Mouse (Mus musculus) thymus, postnatal 10 days (tissue): ENCODE measurements around the gene Gm10490.
"Not testable (repeated sequence)": the region's sequence is repeated elsewhere in the genome, so short reads cannot be mapped to it uniquely, and the experiment has no call there.

Source experiments
- DNase-seq, 2 experiments: peaks; one replicate each; pipeline ENCODE4 v3.0.0; 2021; ENCODE audit warnings: low spot score in 2 of 2

Gm10490 gene

DNA sequence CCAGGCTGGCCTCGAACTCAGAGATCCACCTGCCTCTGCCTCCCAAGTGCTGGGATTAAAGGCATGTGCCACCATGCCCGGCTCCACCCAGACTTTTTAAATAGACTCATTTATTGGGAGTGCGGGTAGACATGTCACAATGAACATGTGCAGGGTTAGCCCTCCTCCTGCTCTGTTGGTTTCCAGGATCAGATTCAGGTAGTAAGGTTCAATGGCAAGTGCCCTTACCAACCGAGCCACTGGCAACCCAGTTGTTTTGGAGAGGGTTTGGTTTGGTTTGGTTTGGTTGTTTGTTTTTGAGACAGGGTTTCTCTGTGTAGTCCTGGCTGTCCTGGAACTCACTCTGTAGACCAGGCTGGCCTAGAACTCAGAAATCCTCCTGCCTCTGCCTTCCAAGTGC, at the start of gene Gm10490:
Gene Gm10490, plus strand, starts transcription at position 301 of the 400 bp plus-strand sequence.
- not testable (repeated sequence) for DNase-seq

DNA sequence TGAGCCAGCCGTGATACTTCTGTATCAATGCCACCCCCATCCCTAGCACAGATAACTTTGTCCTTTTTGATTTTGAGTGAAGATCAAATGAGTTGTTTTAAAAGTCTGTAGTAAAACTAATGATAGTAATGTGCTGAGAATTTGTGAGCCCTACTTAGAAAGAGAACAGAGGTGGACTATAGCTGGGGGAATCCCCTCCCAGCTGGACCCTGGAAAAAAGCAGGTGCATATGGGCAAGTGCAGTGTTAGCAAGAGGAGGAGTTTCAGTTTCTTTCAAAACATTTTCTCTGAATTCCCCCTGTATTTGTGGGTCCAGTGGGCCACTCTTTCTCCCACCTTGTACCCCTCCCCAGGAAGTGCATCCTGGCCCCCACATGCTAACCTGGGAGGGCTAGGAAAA, 46.2 kb upstream of the Gm10490 start:
- DNase-seq, result no peak

DNA sequence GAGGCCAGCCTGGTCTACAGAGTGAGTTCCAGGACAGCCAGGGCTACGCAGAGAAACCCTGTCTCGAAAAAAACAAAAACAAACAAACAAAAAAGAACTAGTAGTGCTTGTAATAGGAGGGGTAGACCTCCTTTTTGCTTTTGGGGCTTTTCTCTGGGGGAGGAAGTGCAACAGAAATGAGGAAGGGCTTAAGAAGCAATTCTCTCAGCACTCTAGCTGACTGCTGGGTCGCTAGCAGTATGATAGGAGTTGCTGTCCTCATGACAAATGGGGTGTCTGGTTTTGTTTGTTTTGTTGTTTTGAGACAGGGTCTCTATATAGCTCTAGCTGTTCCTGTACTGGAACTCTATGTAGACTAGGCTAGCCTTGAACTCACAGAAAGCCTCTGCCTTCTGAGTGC, 44.8 kb upstream of the Gm10490 start:
- DNase-seq, result no peak

DNA sequence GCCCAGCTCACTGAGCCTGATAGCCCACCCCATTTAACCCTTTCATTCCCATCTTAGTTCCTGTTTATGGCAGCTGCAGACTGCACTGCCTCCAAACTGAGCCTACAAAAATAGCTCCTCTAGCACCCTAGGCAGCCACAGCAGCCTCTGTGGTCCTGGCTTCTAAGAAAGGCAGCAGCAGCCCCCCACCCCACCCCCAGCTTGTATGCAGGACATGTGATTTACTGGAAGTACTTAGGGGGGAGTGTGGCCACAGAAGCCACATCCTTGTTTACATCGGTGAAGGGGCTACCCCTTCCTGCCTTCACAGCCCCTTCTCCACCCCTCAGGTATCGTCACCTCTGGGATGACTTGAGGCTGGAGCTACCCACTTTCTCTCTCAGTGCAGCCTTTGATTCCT, 44.0 kb upstream of the Gm10490 start:
- no peak for DNase-seq

DNA sequence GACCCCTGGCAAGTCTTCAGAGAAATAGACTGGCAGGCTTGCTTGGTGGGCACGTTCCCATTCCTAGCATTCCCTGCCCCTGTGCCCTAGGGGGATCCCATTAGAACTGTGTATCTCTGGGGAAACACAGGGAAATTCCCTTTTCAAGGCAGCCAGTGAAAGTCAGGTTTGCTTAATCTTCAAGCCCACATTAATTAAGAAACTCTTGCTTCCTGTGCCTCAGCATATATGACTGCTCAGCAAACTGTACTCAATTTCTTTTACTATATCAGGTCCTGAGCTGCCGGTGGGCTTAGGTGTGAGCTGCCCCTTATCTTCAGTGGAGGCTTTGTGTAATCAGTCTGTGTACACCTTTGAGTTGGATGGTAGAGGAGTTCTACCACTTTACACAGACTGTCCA, 43.6 kb upstream of the Gm10490 start:
- no peak for DNase-seq

DNA sequence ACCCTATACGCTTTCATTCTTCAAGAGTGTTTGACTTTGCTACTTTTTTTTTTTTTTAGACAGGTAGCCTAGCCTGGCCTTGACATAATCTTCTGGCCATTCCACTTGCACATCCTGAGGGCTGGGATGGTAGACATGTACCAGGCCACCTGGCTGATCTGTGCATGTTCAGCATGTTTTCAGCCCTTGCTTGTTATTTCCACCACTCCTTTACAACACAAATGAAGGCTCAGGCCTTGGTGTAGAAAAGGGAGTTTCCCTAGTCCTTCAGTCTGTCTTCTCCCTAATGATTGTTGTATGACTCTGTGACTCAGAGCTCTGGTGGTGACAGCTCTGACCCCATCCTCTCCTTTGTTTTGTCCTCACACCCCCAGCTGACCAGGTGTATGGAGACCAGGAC, 42.2 kb upstream of the Gm10490 start:
- no peak for DNase-seq

DNA sequence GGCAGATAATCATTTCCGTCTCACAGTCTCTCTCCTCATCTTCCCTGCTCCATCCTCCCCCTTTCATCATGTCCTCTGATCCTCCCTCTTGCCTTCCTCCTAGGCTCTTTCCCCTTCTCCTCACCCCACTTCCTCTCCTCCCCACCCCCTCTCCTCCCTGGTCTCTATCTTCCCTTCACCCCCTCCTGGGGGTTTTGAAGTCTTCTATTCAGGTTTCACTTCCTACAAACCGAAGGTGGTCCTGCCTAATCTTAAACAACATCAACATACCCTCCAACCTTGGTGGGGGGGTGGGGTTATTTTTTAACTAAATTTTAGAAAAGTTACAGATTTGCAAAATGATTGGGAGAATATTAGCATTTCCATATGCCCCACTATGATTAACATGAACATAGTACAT, 40.8 kb upstream of the Gm10490 start:
- DNase-seq, result no peak

DNA sequence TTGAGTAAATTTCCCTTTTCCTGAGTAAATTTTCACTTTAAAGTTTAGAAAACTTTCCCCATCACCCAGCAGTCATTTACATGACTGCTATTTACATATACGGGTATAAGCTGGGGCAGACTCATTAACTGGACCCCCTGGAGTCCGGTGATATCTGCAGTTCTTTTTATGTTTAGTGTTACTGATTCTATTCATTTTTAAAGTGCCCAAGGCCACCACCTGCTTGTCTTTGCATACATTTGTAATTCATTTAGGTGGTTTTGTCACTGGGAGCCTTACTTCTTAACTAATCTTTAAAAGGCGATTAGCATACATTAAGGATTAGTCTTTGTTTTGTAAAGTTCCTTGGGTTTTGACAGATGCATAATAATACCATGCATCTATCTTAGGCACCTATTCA, 39.5 kb upstream of the Gm10490 start:
- DNase-seq, result no peak

DNA sequence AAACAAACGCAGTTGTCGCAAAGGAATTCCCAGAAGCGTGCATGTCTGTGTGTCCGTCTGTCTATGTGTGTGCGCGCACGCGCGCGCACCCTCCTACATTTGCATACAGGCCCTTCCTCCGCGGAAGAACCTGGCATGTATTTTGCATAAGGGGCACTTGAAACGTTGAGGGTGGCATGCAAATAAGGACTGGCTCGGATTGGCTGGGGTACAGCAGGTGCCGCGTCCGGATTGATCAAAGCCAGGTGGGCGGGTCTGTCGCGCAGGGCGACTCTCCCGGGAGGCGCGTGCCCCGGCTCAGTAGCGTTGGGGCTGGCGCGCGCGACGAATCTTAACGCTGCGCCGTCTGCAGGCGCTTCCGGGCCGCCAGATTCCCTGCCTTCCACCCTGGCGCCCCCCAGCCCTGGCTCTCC, 31.3 kb upstream of the Gm10490 start, which contains the start of gene Pim2:
Gene Pim2, plus strand, starts transcription at position 256 of the 413 bp plus-strand sequence.
- peak; percentile 87 for DNase-seq

DNA sequence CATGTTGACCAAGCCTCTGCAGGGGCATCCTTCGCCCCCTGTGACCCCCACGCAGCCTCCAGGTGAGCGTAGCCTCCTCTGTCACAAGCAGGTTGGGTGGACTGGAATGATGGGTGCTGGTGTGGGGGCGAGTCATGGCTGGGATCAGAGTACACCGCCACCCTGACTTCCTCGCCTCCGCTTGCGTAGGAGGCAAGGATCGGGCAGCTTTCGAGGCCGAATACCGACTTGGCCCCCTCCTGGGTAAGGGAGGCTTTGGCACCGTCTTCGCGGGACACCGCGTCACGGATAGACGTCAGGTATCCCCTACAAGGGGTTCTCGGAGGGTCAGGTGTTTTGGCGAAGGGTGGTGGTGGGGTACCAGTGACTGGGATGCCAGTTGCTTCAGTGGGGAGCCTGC, 30.8 kb upstream of the Gm10490 start:
- peak in 1 of 2 experiments; percentile 5 for DNase-seq

DNA sequence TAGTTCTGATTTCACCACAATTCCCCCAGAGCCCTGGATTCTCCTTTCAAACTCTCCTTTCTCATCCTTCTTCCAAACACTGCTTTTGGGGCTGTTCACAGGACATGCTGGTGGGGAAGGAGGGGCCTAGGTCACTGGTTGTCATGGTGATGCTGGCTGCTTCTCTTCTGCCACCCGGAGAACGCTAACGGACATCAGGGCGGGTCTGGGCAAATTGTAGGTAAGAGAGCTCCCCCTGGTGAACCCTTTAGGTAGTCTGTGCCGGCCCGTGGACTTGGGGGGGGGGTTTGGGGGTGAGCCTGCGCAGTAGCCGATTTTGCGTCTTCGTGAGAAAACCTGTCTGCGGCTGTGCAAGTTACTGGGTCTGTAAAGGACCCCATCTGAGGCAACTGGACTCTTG, 29.5 kb upstream of the Gm10490 start:
- peak; percentile 25 to 49 for DNase-seq

DNA sequence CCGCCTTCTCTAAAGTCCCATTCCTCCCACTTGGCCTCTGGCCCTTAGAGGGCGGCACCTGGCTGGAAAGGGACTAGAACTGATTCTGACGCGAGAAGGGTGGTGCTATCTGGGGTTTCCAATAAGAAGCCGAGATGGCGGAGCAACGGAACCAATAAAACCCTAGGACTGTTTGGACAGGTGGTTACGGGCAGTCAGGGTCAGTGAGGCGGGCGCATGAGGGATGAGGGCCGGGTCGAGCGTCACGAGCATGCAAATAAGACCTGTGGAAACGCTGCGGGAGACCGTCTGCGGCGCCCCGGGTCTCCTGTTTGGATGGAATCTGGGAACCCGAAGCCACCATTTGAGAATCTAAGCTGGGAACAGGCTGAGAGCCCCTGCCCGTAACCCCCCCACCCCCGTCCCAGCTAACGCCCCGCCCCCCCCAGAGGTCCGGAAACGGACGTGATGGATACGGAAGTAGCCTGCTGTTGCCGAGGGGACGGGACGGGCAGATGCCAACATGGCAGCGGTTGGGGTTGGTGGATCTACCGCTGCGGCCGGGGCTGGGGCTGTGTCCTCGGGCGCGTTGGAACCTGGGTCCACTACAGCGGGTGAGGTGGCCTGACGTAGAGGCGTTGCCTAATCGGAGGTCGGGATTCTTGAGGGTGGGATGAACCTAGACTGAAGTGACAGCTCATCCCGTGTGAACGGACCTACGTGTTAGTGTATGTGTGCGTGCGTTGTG, 25.3 kb upstream of the Gm10490 start, which contains the start of gene Slc35a2:
Gene Slc35a2, plus strand, starts transcription at position 188 of the 727 bp plus-strand sequence.
- peak; percentile 47 for DNase-seq

DNA sequence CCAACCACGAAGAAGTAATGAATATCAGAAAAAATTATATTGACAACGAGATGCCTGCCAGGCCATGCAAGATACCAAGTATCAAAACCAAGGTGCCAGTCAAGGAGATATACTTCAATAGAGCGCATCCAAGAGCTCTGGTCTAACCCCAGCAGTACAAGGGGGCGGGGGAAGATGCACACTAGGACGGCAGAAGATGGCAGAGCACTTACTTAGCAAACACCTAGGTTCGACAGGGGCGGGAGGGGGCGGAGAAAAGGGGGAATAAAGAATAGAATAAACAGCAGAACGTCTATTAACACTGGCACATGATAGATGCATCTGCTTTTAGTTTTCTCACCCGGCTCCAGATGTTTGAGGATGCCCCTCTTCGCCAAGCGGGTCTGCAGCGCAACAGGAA, 11.1 kb upstream of the Gm10490 start:
- peak in 1 of 2 experiments; percentile 10 for DNase-seq

DNA sequence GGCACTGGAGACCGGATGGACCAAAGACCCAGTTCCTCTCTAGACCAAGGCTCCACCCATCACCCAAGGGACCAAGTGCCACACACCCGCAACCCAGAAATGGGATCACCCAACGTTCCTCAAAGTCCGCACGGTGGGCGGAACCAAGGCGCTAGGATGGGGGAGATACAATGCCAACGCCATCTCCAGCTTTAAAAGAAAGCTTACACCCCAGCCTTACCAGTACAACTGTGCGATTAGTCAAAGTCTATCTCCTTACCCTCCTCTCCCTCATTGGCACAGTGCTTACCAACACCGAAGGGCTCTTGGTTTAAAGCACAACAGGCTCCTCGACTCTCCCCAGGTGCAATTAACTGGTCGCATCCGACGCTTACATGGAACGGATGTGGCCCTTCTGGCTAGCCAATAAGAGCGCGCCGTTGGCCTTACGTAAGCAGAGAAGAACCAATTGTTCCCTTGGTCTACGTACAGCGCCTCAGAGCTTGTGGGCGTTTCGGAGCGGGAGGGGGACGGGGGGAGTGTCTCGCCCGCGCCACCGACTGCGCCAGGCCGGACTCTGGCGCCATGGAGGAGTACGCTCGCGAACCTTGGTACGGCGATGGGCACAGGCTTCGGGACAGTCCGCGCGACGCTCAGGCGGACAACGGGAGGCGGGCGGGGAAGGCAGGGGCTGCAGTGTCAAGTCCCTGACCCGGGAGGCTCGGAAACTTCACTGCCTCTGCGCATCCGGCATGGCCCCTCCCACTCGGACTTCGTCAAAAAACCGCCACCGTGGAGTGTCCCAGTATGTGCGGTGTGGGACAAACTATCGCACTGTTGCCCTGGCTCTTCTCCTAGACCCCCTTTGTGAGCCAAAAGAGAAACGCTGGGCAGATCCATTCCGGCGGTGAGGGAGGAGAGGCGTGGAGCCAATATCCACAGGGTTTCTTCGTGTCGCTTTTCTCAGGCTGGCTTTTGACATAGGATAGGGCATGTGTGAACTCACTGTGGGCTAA, 10.2 kb upstream of the Gm10490 start, which contains the start of the genes Pqbp1 and Timm17b:
Gene Pqbp1, minus strand, starts transcription at position 390 of the 995 bp plus-strand sequence.
Gene Timm17b, plus strand, starts transcription at position 478 of the 995 bp plus-strand sequence.
- DNase-seq, result peak; percentile 74 to 80

DNA sequence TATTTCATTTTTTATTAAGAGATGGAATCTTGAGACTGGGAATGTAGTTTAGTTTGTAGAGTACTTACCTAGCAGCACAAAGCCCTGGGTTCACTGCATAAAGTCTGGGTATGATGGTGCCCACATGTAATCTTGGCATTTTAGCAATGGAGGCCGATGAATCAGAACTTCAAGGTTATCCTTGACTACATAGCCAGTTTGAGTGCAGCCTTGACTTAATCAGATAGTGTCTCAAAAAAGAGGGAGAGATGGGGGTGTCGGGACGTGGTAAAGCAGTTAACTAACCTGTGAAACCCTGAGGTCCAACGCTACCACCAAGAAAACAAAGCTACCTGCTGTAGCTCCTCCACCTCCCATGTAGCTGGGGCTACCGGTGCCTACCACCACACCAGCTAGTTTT, 4.9 kb upstream of the Gm10490 start:
- DNase-seq, result no peak

DNA sequence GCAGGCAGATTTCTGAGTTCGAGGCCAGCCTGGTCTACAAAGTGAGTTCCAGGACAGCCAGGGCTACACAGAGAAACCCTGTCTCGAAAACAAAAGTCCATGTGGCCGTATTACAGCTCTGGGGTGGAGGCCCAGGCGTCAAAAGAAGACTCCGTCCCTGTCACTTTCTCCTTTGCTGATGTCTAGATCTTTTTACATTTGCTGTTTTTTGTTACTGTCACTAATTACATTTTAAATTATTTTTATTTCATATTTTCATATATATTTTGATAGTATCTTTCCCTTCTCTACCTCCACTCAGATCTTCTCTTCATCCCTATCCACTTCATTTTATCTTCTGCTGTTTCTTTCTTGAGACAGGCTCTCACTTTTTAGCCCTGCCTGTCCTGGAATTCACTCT, 1.6 kb upstream of the Gm10490 start, which contains the start of gene Gm10491:
Gene Gm10491, minus strand, starts transcription at position 101 of the 400 bp plus-strand sequence.
- DNase-seq, result no peak

DNA sequence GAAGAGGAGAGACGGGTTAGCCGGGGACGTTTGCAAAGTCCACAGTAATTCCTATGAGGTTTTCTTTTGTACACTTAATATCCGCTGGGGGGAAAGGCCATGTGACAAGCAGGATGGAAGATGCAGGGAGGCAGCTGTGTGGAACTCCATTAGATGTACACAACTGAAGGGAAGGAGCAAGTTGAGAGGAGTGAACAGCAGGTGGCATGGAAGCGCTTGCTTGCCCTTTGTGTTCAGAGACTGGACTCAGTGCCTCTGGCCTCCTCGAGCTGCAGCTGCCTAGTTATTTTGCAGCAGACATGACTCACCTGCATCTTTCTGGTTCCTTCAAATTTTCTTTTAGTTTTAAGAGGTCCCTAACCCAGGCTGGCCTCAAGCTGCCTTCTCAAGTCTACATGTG, 1.1 kb downstream of the Gm10490 start:
- no peak for DNase-seq

DNA sequence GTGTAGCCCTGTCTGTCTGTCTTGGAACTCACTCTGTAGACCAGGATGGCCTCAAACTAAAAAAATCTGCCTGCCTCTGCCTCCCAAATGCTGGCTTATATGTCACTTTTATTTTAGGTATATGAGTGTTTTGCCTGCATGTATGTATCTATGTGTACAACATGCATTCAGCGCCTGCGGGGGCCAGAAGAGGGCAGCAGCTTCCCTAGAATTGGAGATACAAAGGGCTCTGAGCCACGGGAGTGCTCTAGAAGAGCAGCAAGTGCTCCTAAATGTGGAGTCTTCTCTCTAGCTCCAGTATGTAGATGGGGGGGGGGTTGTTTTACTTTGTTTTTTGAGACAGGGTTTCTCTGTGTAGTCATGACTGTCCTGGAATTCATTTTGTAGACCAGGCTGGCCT, 6.3 kb downstream of the Gm10490 start:
- peak in 1 of 2 experiments; percentile 17 for DNase-seq

DNA sequence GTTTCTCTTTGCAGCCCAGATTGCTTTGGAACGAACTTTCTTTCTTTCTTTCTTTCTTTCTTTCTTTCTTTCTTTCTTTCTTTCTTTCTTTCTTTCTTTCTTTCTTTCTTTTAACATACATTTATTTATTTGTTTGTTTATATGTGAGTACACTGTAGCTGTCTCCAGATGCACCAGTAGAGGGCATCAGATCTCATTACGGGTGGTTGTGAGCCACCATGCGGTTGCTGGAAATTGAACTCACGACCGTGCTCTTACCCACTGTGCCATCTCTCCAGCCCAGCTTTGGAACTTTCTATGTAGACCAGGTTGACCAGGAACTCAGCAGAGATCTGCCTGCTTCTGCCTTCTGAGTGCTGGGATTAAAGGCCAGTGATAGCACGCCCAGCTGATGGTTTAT, 8.6 kb downstream of the Gm10490 start:
- DNase-seq, result not testable (repeated sequence)

DNA sequence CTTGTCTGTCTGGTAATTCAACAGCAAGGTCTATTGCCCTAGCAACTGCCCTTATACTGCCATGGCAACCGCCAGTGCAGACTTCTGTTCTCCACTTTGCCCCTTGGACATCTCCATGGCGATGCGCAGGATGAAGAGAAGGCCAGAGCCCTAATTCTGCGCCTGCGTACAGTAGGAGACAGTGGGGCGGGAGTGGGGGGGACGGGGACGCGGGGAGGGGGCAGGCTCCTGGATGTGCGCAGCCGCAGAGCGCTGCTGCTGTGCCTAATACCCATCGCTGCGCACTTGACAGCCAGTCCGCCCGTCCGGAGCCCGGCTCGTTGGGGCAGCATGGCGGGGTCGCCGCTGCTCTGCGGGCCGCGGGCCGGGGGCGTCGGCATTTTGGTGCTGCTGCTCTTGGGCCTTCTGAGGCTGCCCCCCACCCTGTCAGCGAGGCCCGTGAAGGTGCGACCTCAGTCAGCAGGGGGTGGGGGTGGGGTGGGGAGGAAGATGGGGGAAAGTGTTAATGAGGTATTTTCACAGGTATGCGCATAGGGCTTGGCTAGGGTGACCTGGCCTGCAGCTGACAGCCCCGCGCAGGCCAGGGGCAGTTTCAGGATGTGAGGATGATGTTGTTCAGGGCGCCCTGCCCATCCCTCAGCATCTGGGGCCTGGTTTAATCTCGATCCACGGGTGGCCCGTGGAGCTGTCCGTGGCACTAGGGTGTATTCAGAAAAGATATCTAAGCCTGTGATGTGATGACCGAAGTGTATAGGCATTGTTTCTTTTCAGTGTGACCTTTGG, 10.4 kb downstream of the Gm10490 start, which contains the start of gene Pcsk1n:
Gene Pcsk1n, plus strand, starts transcription at position 222 of the 783 bp plus-strand sequence.
- no peak for DNase-seq

DNA sequence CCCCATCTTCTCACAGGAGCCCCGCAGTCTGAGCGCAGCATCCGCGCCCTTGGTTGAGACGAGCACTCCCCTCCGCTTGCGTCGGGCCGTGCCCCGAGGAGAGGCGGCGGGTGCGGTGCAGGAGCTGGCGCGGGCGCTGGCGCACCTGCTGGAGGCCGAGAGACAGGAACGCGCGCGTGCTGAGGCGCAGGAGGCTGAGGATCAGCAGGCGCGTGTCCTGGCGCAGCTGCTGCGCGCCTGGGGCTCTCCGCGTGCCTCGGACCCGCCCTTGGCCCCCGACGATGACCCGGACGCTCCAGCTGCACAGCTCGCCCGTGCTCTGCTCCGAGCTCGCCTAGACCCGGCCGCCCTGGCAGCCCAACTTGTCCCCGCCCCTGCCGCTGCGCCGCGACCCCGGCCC, 12.7 kb downstream of the Gm10490 start:
- no peak for DNase-seq
